Mouse (Mus musculus) midbrain, embryonic 13.5 days (tissue): ENCODE measurements at regions not wholly inside any gene's neighbourhood (a gene's known extent, or its start where the extent isn't known, plus 50 kb on each side); places are given as distances from the start of the nearest gene placed in this dataset.

ENCODE experiments used
- ATAC-seq: fragments of 200-750 bp; cut with Nextera tagmentation; 2 replicates; pipeline ENCODE4 v1.8.0; 2017; ENCODE audit warnings: mild to moderate bottlenecking, moderate TSS enrichment, moderate library complexity
- H3K27ac ChIP-seq: fragments of 300-500 bp; sonication (generic); 2 replicates; pipeline ENCODE4 v1.5.1; 2015; ENCODE audit warnings: inconsistent platforms, mild to moderate bottlenecking, moderate library complexity
- H3K27me3 ChIP-seq: fragments of 300-500 bp; sonication (generic); 2 replicates; pipeline ENCODE4 v1.6.1; 2015; ENCODE audit warnings: mild to moderate bottlenecking, inconsistent platforms
- H3K36me3 ChIP-seq: fragments of 300-500 bp; sonication (generic); 2 replicates; pipeline ENCODE4 v1.6.1; 2015; ENCODE audit warnings: mild to moderate bottlenecking, inconsistent platforms
- H3K4me1 ChIP-seq: fragments of 300-500 bp; sonication (generic); replicated peaks from 2 replicates; pipeline ENCODE4 v1.6.1; 2015; ENCODE audit warnings: inconsistent platforms
- H3K4me2 ChIP-seq: fragments of 300-500 bp; sonication (generic); replicated peaks from 2 replicates; pipeline ENCODE4 v1.6.1; 2015; ENCODE audit warnings: moderate library complexity, mild to moderate bottlenecking, inconsistent platforms
- H3K4me3 ChIP-seq: fragments of 300-500 bp; sonication (generic); replicated peaks from 2 replicates; pipeline ENCODE4 v1.5.1; 2015; ENCODE audit warnings: mild to moderate bottlenecking, inconsistent platforms
- H3K9ac ChIP-seq: fragments of 300-500 bp; sonication (generic); replicated peaks from 2 replicates; pipeline ENCODE4 v1.6.1; 2015; ENCODE audit warnings: mild to moderate bottlenecking, inconsistent platforms
- H3K9me3 ChIP-seq: fragments of 300-500 bp; sonication (generic); 2 replicates; pipeline ENCODE4 v1.6.1; 2016; ENCODE audit warnings: mild to moderate bottlenecking, inconsistent platforms
- WGBS: fragments of 180-500 bp; shearing (Covaris S2); methylation state at CpG from one replicate; pipeline ENCODE4 v1.1.7; 2015; 5-methylcytosine and 5-hydroxymethylcytosine counted together

- H3K4me3 ChIP-seq = no peak overlapping the region
- peaks cover 3% of the 10 kb centered on the region; the same call in 1 of the 2 replicates for H3K9me3 ChIP-seq
- H3K9ac ChIP-seq = no peak overlapping the region
- H3K4me1 ChIP-seq = no peaks in the 10 kb centered on the region
- peak; percentile 48; the same call in 1 of the 2 replicates for ATAC-seq
- H3K27me3 ChIP-seq = no peaks in the 10 kb centered on the region
- no peak overlapping the region for H3K4me2 ChIP-seq
- no peaks in the 10 kb centered on the region for H3K36me3 ChIP-seq
- WGBS = 44% methylated on average over 5 of the region's 5 CpGs
- no peak overlapping the region for H3K27ac ChIP-seq
These were observed 205.1 kb upstream of the Gm12666 start for GRCm38 (mm10) chr4:92396421-92397232.
